Mouse (Mus musculus): ENCODE results near the gene Uchl5.
A peak's percentile ranks its signal among the peaks of the same experiment; 100 is the strongest.

The Uchl5 gene

DNA sequence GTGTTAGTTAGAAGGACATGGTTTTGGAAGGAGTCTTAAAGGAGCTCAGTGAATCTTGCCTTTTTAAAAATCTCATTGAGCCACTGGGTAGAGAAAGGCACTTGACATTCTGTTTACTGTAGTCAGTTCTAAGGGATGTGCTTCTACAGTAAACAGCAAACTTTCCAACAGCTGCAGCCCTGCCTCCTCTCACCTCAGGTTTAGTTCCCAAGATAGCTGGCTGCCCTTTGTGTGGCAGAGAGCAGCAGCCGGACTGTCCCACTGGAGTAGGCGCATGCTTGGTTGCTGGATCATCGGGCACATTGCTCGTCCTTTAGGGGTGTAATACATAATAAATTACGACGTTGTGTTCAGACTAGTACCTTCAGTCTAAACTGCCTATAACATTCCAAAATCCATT lies 32.0 kb downstream of the Uchl5 start:
- peak; percentile 47 for DNase-seq

DNA sequence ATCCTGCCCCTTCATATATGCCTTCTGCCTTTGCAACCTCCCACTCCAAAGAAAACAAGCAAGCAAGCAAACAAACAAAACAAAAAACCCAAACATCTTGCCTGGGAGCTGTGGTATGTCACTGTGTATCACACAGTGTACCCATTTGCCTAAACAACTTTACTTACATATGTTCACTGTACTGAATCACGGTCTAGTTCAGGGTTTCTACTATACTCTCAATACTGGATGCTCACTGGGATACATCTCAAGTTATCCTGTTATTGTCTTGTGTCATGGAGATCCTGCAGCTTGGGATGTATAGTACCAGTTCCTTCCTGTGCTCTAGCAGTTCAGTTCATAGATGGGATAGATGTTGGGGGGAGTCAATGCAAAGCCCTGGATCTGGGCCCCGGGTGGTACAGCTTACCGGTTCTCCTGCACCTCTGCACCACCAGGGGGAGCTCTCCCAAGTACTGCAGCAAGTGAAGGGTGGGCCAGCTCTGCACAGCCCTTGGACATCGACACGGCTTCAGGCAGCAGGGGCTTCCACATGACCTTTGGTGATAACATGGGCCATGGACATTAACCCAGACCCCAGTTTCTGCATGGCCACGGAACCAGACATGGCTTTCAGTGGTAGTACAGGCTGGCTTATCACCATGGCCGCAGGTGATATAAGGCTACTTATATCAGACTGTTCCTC lies 36.7 kb downstream of the Uchl5 start:
- peak; percentile 91 for DNase-seq

- no peak for DNase-seq
Measured at GRCm38 (mm10) chr1:143820096-143820877, 43.2 kb downstream of the Uchl5 start.

DNA sequence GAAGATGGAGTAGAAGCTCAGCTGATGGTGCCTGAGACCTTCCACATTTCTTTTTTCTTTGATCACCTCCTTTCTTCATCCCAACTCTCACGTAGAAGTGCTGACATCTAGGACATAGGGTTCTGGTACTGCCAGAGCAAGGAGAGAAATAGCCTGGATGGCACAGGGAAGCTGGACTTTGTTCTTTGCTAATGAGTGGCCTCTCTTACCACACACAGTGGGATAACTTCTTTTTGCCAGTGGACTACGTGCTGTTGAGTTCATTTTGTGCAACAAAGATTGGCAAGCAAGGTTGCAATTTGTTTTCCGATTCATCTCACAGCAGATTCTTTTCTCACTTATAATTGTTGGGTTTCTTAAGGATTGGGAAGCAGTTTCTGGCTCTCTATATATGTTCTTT lies 45.6 kb downstream of the Uchl5 start:
- DNase-seq: no peak

DNA sequence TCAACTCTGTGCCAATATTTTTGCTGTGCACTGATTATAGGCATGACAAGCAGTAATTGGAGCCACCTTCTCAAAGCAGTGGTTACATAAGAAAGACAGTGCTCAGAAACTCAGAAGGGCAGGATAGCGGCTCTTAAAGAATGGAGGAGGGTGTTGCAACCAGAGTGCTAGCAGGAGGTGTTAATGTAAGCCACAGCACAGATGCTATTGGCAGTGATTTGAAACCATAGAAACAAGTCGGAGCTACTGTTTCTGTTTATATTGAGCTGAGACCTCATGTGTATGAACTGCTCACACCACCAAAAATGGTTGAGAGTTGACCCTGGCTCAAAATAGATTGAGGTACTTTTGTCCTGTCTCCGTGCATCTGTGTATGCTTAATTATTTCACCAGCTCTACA lies 53.6 kb downstream of the Uchl5 start:
- no peak for DNase-seq

DNA sequence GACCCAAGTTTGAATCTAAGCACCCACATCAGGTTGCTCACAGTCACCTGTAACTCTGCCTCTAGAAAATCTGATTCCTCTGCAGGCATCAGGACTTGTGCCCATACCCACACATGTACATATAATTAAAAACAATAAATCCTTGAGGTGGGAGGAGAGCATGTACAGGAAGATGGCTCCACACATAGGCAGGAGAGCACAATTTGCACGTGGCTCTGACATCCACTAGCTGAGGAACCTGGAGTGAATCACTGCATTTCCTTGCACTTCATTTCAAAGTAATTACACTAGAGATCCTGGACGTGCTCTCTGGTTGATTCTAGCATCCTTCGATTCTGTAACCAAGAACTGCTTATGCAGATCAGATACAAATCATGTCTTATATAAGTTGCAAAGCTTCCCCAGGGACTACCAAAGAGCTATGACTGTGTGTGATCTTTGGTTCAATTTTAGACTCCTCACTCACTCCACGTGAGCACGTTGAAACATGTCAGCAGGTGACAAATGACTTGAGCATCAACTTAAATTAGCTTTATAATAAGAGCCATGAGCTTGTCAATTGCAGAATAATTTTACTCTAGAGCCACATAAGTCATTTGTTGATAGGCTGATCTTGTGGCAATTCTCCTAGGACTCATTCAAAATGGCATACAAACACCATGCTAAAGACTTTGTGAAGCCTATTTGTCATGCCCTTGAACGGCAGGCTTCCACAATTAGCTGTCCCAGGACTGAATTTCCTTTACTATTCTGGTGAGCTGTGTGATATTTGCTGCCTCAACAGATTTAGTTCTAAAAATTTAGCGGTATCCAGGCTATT lies 59.5 kb downstream of the Uchl5 start:
- no peak for DNase-seq

DNA sequence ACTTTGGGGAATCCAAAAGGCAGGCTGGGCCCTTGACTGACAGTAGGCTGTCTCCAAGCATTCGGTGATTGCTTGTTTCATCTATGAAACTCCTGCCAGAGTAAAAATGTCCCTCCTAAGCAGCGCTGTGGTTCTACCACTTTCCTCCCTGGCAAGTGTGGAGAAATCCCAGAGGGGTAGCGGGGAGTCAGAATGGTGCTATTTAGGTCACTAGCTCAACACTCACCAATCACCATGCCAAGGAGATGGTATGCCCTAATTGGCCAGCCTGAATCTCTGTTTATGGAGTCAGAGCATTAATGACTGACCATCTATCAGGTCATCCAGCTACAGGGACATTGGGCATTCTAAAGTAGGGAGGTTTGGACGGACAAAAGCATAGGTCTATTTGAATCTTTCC lies 60.6 kb downstream of the Uchl5 start:
- no peak for DNase-seq

- DNase-seq: no peak
Measured at GRCm38 (mm10) chr1:143838896-143839410, 61.9 kb downstream of the Uchl5 start.

- DNase-seq: no peak
Measured at GRCm38 (mm10) chr1:143852329-143852728, 75.3 kb downstream of the Uchl5 start.

GRCm38 (mm10) chr1:143852779-143853358 lies 75.8 kb downstream of the Uchl5 start:
- no peak for DNase-seq

- DNase-seq: no peak
Measured at GRCm38 (mm10) chr1:143853691-143854115, 76.6 kb downstream of the Uchl5 start.

GRCm38 (mm10) chr1:143855706-143856105 lies 78.6 kb downstream of the Uchl5 start:
- no peak for DNase-seq
